Mouse (Mus musculus) kidney, postnatal 4 days (tissue): ENCODE data around the gene Klk1b24.
"Not testable (repeated sequence)": the region's sequence is repeated elsewhere in the genome, so short reads cannot be mapped to it uniquely, and the experiment has no call there.

Experiments used
- DNase-seq, 2 experiments: peaks; one replicate each; pipeline ENCODE4 v3.0.0; 2021; ENCODE audit warnings: mixed read lengths in 2 of 2

Klk1b24 gene

DNA sequence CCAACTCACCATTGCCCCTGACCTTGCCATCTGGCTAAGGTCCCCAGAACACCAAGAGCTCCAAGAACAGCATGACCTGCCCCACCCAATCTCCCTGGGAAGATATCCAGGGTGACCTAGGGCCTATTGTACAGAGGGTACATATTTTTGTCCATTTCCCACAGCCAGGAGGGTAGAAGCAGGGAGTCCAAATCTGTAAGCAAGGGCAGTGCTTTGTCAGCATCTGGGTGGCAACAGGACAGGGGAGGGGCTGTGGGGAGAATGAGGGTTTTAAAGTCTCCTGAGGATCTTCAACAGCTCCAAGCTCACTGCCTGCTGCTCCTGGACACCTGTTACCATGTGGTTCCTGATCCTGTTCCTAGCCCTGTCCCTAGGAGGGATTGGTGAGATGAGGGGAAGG lies at the start of gene Klk1b24:
Gene Klk1b24, plus strand, starts transcription at position 301 of the 400 bp plus-strand sequence.
- not testable (repeated sequence) for DNase-seq

DNA sequence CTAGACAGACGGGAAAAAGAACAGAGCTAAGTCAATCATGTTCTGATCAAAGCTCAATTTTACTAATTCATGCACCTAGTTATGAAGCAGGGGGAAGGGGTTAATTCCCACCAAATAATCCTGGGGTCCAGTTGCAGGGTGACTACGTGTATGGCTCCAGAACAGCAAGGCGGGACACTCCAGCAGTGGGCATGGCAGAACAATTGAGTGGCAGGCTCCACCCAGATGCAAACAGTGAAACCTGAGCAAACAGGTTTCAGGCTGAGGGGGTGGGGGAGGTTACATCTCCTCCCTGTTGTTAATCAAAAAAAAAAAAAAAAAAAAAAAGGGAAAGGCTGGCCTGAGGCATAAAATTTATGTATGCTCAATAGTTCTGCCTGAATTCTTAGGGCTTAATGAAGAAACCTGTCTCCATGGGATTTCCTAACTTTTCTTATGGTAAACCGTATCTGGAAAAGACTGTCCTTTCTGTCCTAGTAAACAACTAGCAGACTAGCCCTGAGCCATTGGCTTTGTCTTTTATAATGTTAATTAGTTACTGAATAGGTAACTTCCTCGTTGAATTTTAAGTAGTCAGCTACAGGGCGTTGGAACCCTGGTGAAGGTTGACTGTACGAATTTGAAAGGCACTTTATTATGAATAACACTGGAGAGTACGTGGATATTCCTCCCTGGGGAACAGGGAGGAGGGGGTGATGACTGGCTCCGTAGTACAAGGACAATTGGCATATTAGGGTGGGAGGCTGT lies 8.6 kb upstream of the Klk1b24 start:
- peak; percentile 10 to 42 for DNase-seq

DNA sequence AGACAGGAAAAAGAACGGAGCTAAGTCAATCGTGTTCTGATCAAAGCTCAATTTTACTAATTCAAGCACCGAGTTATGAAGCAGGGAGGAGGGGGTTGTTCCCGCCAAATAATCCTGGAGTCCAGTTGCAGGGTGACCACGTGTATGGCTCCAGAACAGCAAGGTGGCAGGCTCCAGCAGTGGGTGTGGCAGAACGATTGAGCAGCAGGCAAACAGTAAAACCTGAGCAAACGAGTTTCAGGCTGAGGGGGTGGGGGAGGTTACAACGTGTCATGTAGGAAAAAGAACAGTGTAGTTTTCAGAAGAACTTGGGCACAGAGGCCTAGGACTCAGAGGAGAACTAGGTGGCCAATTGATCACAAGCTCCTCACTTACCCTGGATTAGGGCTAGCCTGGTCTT lies 1.5 kb upstream of the Klk1b24 start:
- DNase-seq, result peak in 1 of 2 experiments; percentile 10

DNA sequence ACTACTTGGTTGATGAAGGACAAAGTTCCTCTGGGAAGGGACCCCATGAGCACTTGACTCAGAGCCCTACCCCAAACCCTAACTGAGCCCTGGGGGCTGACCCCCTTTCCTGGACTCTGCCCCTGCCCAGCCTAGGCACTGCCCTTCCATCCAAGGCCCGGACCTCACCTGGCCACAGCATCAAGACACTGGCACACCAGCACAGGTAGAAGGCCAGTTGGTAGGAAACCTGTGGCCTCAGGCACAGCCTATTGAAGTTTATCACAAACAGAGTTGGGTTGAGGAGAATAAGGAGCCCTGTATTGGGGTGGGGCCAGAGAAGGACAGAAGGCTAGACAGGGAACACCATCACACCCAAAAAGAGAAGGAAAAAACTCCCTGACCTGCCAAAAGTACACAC lies 5.4 kb downstream of the Klk1b24 start:
- DNase-seq, result not testable (repeated sequence)

DNA sequence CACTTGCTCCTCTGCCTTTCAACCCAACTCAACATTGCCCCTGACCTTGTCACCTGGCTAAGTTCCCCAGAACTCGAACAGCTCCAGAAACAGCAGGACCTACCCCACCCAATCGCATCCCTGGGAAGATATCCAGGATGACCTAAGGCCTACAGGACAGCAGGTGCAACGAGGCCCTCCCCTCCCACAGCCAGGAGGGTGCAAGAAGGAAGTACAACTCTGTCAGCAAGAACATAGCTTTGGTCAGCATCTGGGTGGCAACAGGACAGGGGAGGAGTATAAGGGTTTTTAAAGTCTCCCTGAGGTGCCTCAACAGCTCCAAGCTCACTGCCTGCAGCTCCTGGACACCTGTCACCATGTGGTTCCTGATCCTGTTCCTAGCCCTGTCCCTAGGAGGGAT lies 9.9 kb downstream of the Klk1b24 start, which contains the start of gene Klk1b3:
Gene Klk1b3, plus strand, starts transcription at position 301 of the 400 bp plus-strand sequence.
- DNase-seq, result no peak

DNA sequence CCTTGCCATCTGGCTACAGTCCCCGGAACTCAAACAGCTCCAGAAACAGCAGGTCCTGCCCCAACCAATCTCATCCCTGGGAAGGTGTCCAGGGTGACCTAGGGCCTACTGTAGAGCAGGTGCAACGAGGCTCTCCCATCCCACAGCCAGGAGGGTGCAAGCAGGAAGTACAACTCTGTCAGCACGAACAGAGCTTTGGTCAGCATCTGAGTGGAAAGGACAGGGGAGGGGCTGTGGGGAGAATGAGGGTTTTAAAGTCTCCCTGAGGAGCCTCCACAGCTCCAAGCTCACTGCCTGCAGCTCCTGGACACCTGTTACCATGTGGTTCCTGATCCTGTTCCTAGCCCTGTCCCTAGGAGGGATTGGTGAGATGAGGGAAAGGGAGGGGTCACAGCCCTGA lies 19.1 kb downstream of the Klk1b24 start, which contains the start of gene Klk1b4:
Gene Klk1b4, plus strand, starts transcription at position 301 of the 400 bp plus-strand sequence.
- DNase-seq, result not testable (repeated sequence)

DNA sequence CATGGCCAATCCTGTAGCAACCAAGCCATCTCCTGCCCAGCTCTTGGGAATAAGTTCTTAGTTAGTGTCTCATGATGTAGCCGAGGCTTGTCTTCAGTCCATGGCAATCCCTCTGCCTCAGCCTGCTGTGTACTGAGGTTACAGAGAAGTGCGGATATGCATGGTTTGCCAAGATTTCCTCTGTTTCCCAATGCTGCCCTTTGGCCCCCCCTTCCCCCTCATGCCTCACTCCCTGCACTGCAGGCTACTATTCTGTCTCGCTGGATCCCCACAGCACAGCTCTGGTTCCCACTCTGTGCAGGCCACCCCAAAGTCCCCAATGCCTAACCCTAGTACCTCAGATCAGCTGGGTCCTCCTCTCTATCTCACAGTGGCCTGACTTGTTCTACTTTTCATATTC lies 20.3 kb downstream of the Klk1b24 start:
- no peak for DNase-seq

DNA sequence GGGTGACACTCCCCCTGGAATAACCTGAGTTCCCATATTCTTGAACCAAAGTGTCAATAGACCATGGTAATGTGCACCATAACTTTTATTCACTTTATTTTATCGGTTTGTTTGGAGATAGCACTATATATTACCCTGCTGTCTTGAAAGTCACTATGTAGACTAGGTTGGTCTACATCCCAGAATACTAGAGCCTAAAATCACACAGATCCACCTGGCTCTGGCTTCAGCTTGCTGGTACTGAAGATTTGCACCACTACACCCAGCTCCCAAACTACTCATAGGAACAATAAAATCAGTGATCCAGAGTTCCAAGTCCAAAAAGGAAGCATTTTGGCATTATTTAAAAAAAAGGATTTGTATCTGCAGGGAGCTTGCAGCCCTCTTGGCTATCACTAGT lies 27.6 kb downstream of the Klk1b24 start, which contains the start of gene Klk1b5:
Gene Klk1b5, plus strand, starts transcription at position 301 of the 400 bp plus-strand sequence.
- no peak for DNase-seq

DNA sequence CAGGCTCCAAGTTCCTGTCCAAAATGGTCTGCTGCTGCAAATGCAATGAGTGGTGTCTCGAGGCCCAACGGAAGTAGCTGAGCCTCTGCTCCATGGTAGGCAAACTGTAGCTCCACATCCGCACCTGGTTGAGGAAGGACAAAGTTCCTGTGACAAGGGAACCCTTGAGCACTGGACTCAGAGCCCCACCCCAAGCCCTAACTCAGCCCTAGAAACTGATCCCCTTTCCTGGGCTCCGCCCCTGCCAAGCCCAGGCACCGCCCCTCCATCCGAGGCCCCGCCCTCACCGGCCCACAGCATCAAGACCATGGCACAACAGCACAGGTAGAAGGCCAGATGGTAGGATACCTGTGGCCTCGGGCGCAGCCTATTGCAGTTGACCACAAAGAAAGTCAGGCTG lies 33.6 kb downstream of the Klk1b24 start:
- DNase-seq, result not testable (repeated sequence)

DNA sequence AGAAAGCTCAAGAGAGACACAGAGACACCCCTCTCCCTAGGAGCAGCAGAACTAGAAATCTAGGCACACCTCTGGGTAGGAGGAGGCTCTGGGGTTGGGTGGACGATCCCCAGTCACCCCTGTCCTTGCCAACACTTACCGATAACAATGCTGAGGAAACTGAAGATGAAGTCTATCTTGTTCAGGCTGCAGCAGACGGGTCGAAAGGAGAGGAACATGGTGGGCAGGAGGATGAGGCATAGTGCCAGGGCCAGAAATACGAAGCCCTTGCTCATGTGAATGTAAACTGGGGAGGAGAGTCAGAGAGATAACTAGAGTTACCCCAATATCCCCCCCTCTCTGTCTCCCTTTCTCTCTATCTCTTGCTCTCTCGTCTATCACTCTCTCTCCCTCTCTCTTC lies 34.3 kb downstream of the Klk1b24 start:
- not testable (repeated sequence) for DNase-seq

DNA sequence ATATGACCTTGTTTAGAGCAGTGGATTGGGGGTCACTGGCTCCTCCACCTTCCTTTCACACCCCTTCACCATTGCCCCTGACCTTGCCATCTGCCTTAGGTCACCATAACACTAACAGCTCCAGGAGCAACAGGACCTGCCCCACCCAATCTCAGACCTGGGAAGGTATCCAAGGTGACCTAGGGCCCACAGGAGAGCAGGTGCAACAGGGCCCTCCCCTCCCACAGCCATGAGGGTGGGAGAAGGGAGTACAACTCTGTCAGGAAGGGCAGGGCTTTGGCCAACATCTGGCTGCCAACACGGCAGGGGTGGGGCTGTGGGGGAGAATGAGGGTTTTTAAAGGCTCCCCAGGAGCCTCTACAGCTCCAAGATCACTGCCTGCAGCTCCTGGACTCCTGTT lies 37.0 kb downstream of the Klk1b24 start, which contains the start of gene Klk1:
Gene Klk1, plus strand, starts transcription at position 285 of the 400 bp plus-strand sequence.
- DNase-seq, result no peak

DNA sequence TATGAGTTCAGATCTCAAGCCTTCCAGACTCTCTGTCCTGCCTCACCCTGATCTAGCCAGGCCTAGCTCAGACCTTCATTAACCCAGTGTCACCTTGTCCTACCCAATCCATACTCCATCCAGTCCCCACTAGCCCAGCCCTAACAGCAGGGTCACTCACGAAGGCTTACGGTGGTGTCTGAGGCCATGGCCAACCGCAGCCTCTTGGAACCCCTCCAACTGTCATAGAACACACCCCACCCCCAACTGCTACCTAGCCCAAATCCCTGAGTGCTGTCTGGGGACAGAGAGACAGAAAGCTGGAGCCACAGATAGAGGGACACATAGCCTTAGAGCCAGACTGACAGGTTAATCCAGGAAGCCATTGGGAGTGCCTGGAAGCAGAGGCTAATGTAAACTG lies 47.9 kb downstream of the Klk1b24 start, which contains the start of gene Gm36864:
Gene Gm36864, plus strand, starts transcription at position 269 of the 400 bp plus-strand sequence.
- DNase-seq, result no peak

DNA sequence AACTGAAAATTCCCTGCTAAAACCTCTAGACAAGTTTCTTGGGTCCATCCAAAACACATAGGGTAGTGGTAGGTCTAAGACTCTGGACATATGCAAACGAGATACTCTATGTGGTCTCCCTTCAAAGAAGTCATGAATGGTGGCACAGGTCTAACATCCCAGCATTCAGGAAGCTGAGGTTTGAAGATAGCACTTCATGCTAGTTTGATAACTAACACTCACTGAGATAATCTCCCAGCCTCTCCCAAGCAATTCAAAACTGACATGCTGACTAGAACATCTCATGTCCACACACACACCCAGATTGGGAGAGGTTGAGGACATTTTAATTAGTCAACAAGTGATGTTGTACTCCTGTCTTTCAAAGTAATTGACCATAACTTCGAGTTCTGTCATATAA lies 51.9 kb downstream of the Klk1b24 start:
- DNase-seq, result no peak

DNA sequence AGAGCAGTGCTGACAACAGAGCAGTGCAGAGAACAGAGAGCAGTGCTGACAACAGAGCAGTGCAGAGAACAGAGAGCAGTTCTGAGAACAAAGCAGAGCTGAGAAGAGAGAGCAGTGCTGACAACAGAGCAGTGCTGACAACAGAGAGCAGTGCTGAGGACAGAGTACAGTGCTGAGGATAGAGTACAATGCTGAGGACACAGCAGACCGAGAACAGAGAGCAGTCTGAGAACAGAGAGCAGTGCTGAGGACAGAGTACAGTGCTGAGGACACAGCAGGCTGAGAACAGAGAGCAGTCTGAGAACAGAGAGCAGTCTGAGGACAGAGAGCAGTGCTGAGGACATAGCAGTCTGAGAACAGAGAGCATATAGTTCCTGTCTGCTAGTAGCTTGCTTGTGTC lies 52.7 kb downstream of the Klk1b24 start:
- no peak for DNase-seq

DNA sequence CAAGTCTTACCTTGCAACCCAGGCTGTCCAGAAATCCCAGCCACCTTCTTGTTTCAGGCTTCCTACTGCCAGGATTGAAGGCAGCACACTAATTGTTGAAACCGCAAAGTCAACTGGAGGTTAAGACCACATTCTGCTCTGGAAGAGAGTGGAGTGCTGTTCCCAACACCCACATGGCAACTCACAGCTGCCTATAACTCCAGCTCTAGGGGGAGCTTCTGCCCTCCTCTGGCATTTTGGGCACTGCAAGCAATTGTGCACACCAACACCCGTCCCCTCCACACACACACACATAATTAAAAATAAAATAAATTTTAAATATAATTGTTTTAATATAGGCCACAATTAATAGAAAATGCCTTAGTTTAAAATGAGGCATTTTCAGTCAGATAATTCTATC lies 53.1 kb downstream of the Klk1b24 start:
- no peak for DNase-seq
